Mouse (Mus musculus) adrenal gland, adult 18-20 months (tissue): Measurements from ENCODE around the gene Zfp622. TPM values are rescaled to one million over a fixed set of nuclear protein-coding genes. Genes with fewer than 3 reads are reported as not detected.
A peak's percentile ranks its signal among the peaks of the same experiment; 100 is the strongest.

Experiments used
- DNase-seq, 2 experiments: peaks; one replicate each; pipeline ENCODE4 v3.0.0; 2021 to 2022; ENCODE audit warnings: low spot score in 2 of 2
- long read RNA-seq, 2 experiments: library from polyadenylated mRNA; stranded (forward); transcript quantifications; one replicate each; pipeline ENCODE4 v2.0.0; 2021
- total RNA-seq, 2 experiments: library from RNA; stranded (reverse); gene quantifications; 1 replicate in 1 of 2; 2 replicates in 1 of 2; pipeline ENCODE4 v1.2.3; 2021

The Zfp622 gene
- total RNA-seq, result 10 to 100 TPM; 36.6 to 40.5 TPM
- long read RNA-seq, experiment 1, transcript Zfp622-201 (6 exons, 2,802 nt), result major isoform, 42 of 42 reads
- long read RNA-seq, experiment 1, partial matches to known transcripts, result 0 of 42 reads
- long read RNA-seq, experiment 1, other reads (novel, unspliced or antisense), result 0 of 42 reads
- long read RNA-seq, experiment 2, transcript Zfp622-201 (6 exons, 2,802 nt), result major isoform, 137 of 142 reads
- long read RNA-seq, experiment 2, partial matches to known transcripts, result 4 of 142 reads
- long read RNA-seq, experiment 2, other reads (novel, unspliced or antisense), result 1 of 142 reads

DNA sequence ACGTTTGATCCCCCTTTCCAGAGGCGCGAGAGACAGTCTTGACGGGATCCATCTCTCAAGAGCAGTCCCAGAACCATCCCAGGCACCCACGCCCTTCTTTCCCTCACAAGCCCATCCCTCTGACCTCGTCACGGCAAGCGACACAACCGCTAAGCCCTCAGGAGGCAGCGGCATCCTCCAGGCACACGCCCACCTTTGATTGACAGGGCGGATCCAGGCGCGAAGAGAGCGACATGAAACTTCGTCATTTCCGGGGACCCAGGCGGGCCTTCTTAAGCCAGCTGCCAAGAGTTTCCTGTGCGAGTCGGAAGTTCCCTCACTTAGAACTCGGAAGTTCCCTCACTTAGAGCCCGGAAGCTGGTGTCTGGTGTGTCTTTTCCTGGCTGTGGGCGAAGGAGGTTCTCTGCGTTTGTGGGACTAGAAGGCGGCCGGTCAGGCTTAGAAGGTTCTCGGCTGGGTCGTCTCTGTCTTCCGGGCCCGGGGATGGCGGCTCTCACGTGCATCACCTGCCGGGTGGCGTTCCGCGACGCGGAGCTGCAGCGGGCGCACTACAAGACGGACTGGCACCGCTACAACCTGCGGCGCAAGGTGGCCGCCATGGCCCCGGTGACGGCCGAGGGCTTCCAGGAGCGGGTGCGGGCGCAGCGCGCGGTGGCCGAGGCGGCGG, at the start of gene Zfp622:
Zfp622 (plus strand) TSS at position 300 of the 667 bp plus-strand sequence.
- DNase-seq, result peak; percentile 84

DNA sequence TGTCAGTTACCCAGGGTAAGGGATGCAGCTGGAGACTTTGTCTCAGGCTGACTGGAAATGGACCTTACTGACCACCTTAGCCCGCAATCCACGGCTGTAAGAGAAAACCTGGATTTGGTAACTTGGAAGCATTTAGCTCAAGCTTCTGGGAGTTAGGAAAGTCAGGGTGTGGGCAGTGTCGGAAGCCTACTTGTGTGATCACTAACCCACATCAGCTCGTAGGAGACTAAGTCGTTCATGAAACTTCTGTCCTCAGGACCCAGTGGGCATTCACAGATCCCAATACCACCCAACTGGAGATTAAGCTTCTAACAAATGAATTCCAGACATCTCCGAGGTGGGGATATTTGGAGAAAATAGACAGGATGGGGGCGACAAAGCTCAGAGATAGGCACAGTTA, 49.8 kb upstream of the Zfp622 start:
- DNase-seq, result no peak

GRCm38 (mm10) chr15:25938496-25938895, 45.7 kb upstream of the Zfp622 start:
- no peak for DNase-seq

DNA sequence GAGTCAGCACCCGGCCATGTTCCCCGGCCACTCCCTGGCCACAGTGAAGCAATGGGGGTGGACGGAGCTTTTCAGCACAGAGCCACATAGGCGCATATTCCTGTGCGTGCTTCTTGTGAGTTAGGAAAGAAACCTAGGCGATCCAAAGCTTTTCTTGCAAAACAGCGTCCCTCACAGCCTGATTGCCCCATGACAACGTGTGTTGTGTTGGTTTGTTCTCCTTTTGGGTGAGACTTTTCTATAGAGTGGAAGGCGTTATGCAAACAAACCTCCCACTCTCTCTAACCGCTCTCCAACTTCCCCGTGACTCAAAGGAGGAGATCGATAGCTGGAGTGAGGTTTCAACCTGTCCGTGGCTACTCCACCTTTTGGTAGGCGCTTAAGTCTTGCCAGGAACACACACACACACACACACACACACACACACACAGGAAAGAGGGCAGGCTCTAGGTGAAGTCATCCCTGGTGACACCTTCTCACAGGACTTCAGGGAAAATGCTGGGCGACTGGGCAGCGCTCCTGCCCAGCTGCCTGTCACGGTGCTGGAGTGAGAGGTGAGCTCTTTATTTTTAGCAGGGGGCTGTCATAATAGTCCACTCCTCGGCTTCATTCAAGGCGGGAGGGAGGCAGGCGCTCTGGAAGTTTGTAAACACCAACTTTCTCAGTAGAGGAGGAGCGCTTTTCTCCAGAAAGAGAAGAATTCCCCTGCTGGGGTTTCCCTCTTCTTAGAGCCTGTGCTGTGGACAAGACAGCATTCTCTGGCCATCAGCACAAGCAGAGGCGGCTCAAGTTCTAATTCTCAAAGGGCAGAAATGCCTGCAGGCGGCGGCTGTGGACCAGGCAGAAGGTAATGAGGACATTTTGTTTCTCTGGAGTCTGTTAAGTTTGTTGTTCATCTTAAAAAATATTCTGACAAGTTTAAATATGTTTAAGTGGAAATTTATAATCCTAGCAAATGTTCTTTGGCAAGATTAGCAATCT, 43.5 kb upstream of the Zfp622 start:
- no peak for DNase-seq

DNA sequence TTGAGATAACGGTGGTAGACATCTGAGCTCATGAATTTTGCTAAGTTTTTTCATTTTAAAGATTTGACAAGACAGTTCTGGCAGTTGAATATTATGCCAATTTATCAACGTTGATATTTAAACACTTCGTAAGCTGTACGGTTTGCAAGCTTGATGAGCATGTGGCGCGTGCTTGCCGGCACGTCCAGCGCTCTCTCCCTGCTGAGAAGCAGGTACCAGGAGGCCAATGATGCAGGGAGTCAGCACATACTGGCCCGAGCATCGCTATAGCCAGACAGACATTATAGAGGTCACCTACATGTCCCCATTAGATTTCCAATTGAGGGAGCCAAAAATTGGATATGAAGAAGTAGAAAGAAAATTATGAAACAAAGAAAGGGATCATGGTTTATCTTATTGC, 42.7 kb upstream of the Zfp622 start:
- no peak for DNase-seq

DNA sequence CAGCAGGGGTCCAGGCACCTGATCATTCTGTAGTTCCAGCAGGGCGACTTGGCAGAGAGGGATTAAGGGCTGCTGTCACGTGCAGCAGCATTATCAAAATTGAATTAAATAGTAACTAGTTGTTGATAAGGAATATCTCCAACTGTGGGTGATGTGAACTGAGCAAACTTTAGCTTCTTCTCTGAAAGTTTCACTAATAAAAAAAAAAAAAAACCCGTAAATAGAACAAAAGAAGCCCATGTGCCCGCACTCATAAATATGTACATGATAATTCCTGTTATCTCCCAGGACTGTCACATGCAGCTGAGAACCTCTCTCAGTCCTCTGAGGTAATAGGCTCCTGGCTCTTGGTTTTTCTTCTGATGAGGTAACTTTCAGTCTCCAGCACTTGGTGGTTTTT, 41.8 kb upstream of the Zfp622 start:
- no peak for DNase-seq

DNA sequence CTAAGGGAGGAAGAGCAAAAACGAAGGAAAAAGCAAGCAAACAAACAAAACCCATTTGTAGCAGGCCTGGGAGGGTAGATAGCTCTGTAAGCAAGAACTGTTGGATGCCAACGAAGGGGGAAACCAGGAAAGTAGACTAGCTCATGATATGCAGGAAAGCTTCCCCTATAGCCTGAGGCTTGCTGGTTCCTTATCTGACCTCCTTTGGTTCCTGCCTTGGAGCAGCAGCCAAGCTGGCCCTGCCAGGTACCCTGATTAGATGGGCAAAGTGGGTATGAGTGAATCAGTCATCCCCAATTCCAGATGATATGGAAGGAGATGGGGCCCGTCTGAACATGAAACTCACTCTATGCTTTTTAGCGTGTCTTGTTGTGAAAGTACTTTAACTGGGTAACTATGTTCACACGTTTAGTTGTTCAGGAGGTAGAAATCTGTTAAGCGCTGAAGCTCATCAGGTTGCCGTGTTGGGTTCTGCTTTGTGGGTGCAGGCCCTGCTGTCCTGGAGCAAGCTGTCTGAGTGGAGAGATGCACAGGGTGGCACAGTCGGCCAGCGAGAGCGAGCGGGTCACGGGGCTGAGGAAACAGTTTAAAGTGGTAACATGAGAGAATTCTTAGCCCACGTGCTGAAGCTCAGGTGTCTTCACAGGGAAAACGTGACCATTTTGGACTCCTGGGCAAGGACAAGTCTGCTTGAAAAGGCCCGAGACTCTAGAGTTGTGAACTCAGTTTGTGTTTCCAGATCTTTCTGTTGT, 40.6 kb upstream of the Zfp622 start:
- no peak for DNase-seq

DNA sequence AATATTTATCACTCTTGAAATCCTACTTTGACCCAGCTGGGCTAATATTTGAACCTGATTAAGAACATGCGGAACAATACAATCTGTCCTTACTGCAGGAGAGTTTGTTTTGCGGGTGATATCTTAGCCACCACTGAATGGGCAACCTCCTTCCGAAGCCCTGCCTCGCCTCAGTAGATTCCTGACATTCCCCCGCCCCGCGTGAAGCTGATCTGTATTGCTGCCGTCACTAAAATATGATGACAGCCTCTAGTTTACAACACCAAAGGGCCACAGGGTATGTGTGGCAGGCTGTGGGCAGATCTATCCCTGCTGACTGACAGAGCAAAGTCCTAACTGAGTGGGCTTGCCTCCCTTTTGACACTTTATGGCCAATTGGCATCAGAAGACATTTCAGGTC, 38.9 kb upstream of the Zfp622 start:
- DNase-seq, result no peak

- DNase-seq, result no peak
Observed at GRCm38 (mm10) chr15:25946482-25946881, 37.7 kb upstream of the Zfp622 start.

DNA sequence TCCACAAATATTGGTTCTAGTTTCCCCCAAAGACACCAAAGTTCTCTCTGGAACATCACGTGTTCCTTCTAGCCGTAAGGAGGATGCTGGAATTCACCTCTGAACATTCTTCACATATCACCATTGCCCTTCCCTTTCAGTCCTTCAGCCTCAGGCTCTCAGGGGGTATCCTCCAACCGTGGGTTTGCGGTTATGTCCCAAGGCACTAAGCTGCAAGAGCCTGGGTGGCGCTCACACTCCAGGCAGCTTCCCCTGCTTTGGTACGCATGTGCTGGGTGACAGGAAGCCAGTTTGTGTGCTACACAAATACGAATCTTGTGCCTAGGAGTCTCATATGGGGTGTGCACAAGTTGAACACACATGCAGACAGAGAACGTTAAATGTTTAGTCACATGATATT, 36.8 kb upstream of the Zfp622 start:
- DNase-seq, result no peak

- DNase-seq, result no peak
Observed at GRCm38 (mm10) chr15:25948257-25949223, 35.6 kb upstream of the Zfp622 start.

GRCm38 (mm10) chr15:25949696-25950095, 34.5 kb upstream of the Zfp622 start:
- no peak for DNase-seq

GRCm38 (mm10) chr15:25950584-25950983, 33.6 kb upstream of the Zfp622 start:
- DNase-seq, result no peak

DNA sequence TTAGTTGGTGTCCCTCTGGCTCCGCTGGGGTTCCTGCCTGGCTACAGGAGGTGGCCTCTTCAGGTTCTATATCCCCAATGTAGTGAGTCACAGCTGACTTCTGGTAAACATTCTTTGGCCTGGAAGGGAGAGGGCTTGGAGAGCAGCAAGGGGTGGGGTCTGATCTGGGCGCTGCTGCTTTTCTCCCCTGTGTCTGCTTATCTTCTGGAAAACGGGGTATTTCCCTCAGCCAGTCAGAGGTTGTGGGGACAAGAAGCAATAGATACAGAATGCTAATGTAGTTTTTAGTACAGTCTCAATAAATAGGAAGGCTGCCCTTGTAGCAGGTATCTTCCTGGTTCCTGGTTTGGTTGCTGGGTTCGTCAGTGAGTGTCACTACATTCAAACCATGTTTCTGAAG, 33.1 kb upstream of the Zfp622 start:
- no peak for DNase-seq

DNA sequence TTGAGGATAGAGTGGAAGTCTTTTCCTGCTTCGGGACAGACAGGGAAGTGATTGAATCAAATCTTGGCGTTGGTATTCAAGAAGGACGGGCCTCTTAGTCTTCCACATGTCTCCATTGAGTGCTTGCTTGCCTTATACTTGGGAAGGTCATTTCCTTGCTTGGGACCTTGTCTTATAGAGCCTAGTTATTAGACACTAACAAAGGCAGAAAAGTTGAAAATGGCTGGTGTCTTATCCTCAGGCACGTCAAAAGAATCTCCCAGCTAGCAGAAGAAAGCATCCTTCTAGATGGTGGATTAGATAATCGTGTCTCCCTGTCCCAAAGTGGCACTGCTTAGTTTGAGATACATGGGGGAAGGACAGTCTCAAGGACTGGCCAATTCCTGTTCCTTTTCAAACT, 28.2 kb upstream of the Zfp622 start:
- DNase-seq, result no peak

- no peak for DNase-seq
Observed at GRCm38 (mm10) chr15:25956422-25957117, 27.6 kb upstream of the Zfp622 start.

GRCm38 (mm10) chr15:25957651-25958050, 26.5 kb upstream of the Zfp622 start:
- no peak for DNase-seq

GRCm38 (mm10) chr15:25959375-25959774, 24.8 kb upstream of the Zfp622 start:
- DNase-seq, result no peak

- DNase-seq, result no peak
Observed at GRCm38 (mm10) chr15:25960231-25960630, 23.9 kb upstream of the Zfp622 start.
